Mouse (Mus musculus): ENCODE results near the gene Tmem92. TPM values are rescaled to one million over a fixed set of nuclear protein-coding genes. Genes with fewer than 3 reads are reported as not detected.
"Not testable (repeated sequence)": the region's sequence is repeated elsewhere in the genome, so short reads cannot be mapped to it uniquely, and the experiment has no call there.

Tmem92 gene
- polyA plus RNA-seq (2014; fragmentation: Nextera tagmentation; extraction: Ambion mirVana) = not detected in 2 replicates

GRCm38 (mm10) chr11:94782603-94783002, at the start of gene Tmem92:
TSS of gene Tmem92 (minus strand) at chr11:94782703.
- H3K4me1 ChIP-seq (ENCODE audit: control insufficient read depth, insufficient read depth, low read length) = no peaks in the 10 kb centered on the region
- no peak within 1 kb of the TSS for H3K27ac ChIP-seq (replicated peaks; ENCODE audit: low read depth, low read length)
- no peak for ATAC-seq (replicated peaks; ENCODE audit: insufficient number of reproducible peaks, low FRiP score, low TSS enrichment, low read depth)

DNA sequence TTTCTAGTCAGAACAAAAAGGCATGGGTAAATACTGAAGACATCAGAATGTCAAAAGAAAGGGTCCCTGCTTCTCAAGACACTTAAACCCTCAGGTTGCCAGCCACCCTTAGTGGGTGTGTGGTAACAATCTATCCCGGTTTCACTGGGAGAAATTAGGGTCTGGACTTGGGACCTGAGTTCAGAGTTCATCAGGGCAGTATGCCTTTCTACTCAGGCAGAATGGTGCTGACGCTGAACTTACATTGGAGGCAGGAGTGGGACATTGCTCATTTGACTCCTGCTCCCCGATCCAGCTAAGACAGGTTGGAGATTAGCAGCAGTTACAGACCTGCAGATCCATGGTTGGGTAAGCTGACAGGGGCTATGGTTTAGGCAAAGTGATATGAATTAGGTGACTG, 46.5 kb upstream of the Tmem92 start:
- no peak for ATAC-seq (replicated peaks; ENCODE audit: insufficient number of reproducible peaks, low FRiP score, low TSS enrichment, low read depth)

More at GRCm38 (mm10) chr11:94782603-94783002, at the start of gene Tmem92:
- no peak for DNase-seq (ENCODE audit: low spot score)
- Histone ChIP-seq H3K36me3 (replicated peaks; ENCODE audit: control insufficient read depth, insufficient read depth, low read depth, low read length) (no peaks in the 10 kb centered on the region), H3K9me3 (replicated peaks; ENCODE audit: control insufficient read depth, low read length) (no peaks in the 10 kb centered on the region), H3K27me3 (ENCODE audit: control insufficient read depth, insufficient read depth, low read length) (no peaks in the 10 kb centered on the region), H3K4me3 (ENCODE audit: low read depth, low read length) (no peak within 1 kb of the TSS), H3K4me2 (ENCODE audit: low read depth, low read length) (no peak within 1 kb of the TSS), H3K9ac (replicated peaks; ENCODE audit: low read length) (no peak within 1 kb of the TSS)

DNA sequence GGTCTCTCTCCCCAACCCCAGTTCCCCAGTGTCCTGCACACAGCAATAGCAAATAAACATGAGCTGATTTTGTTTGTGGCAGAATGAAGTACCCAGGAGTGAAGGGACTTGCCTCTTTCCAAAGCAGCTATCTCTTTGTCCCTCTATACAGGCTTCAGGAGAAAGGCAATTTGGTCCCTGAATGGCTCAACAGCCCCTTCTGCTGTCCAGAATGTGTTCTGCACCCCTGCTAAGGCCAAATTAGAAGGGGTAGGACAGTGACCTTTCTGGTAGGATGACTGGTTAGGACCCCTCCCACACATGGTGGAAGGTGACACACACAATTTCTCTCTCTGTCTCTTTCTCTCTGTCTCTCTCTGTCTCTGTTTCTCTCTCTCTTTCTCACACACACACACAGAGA, 36.9 kb upstream of the Tmem92 start:
- not testable (repeated sequence) for ATAC-seq (replicated peaks; ENCODE audit: insufficient number of reproducible peaks, low FRiP score, low TSS enrichment, low read depth); H3K36me3 ChIP-seq (replicated peaks; ENCODE audit: control insufficient read depth, insufficient read depth, low read depth, low read length); H3K9me3 ChIP-seq (replicated peaks; ENCODE audit: control insufficient read depth, low read length); H3K4me1 ChIP-seq (ENCODE audit: control insufficient read depth, insufficient read depth, low read length); DNase-seq (ENCODE audit: low spot score); H3K27me3 ChIP-seq (ENCODE audit: control insufficient read depth, insufficient read depth, low read length); H3K27ac ChIP-seq (replicated peaks; ENCODE audit: low read depth, low read length); H3K4me2 ChIP-seq (ENCODE audit: low read depth, low read length); H3K9ac ChIP-seq (replicated peaks; ENCODE audit: low read length); H3K4me3 ChIP-seq (ENCODE audit: low read depth, low read length)

More for the DNA sequence above, 46.5 kb upstream of the Tmem92 start:
- Histone ChIP-seq H3K27me3 (ENCODE audit: control insufficient read depth, insufficient read depth, low read length) (no peaks in the 10 kb centered on the region), H3K27ac (replicated peaks; ENCODE audit: low read depth, low read length) (no peak overlapping the region), H3K9ac (replicated peaks; ENCODE audit: low read length) (no peak overlapping the region), H3K4me3 (ENCODE audit: low read depth, low read length) (no peak overlapping the region), H3K9me3 (replicated peaks; ENCODE audit: control insufficient read depth, low read length) (no peaks in the 10 kb centered on the region), H3K4me2 (ENCODE audit: low read depth, low read length) (no peak overlapping the region), H3K4me1 (ENCODE audit: control insufficient read depth, insufficient read depth, low read length) (no peaks in the 10 kb centered on the region), H3K36me3 (replicated peaks; ENCODE audit: control insufficient read depth, insufficient read depth, low read depth, low read length) (no peaks in the 10 kb centered on the region)
- DNase-seq (ENCODE audit: low spot score) = no peak
- 70% methylated on average over 3 of the region's 3 CpGs for WGBS

DNA sequence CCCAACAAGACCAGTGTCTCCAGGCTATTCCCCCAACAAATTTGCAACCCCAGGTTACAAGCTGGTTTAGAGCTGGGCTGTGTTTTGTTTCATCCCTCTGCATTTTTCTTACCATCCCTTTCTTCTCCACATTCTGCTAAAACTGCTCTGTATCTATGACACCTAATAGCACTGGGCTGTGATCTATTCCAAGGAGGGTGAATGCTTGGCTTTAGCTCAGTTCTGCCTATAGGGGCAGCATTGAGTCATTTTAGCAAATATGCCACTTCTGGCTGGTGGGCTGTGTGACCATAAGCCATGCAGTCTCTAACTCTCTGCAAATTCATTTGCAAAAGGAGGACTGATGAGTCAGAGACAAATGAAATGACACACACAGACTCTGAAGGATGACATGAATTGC, 36.4 kb upstream of the Tmem92 start:
- ATAC-seq (replicated peaks; ENCODE audit: insufficient number of reproducible peaks, low FRiP score, low TSS enrichment, low read depth); H3K9ac ChIP-seq (replicated peaks; ENCODE audit: low read length); H3K27me3 ChIP-seq (ENCODE audit: control insufficient read depth, insufficient read depth, low read length); H3K4me3 ChIP-seq (ENCODE audit: low read depth, low read length); H3K27ac ChIP-seq (replicated peaks; ENCODE audit: low read depth, low read length); H3K4me1 ChIP-seq (ENCODE audit: control insufficient read depth, insufficient read depth, low read length); H3K4me2 ChIP-seq (ENCODE audit: low read depth, low read length); H3K36me3 ChIP-seq (replicated peaks; ENCODE audit: control insufficient read depth, insufficient read depth, low read depth, low read length); H3K9me3 ChIP-seq (replicated peaks; ENCODE audit: control insufficient read depth, low read length): not testable (repeated sequence)
- DNase-seq (ENCODE audit: low spot score) = peak; percentile 31

- not testable (repeated sequence) for H3K4me1 ChIP-seq (ENCODE audit: control insufficient read depth, insufficient read depth, low read length)
- 64% methylated on average over 3 of the region's 3 CpGs for WGBS
These were observed 29.0 kb upstream of the Tmem92 start for GRCm38 (mm10) chr11:94811537-94811936.

GRCm38 (mm10) chr11:94791700-94792099, 9.2 kb upstream of the Tmem92 start:
- no peak overlapping the region for H3K4me2 ChIP-seq (ENCODE audit: low read depth, low read length)
- DNase-seq (ENCODE audit: low spot score) = no peak
- no peaks in the 10 kb centered on the region for H3K27me3 ChIP-seq (ENCODE audit: control insufficient read depth, insufficient read depth, low read length)
- H3K36me3 ChIP-seq (replicated peaks; ENCODE audit: control insufficient read depth, insufficient read depth, low read depth, low read length) = no peaks in the 10 kb centered on the region
- ATAC-seq (replicated peaks; ENCODE audit: insufficient number of reproducible peaks, low FRiP score, low TSS enrichment, low read depth) = no peak
- H3K4me3 ChIP-seq (ENCODE audit: low read depth, low read length) = no peak overlapping the region
- H3K27ac ChIP-seq (replicated peaks; ENCODE audit: low read depth, low read length) = no peak overlapping the region
- no peaks in the 10 kb centered on the region for H3K9me3 ChIP-seq (replicated peaks; ENCODE audit: control insufficient read depth, low read length)
- no peak overlapping the region for H3K9ac ChIP-seq (replicated peaks; ENCODE audit: low read length)
- H3K4me1 ChIP-seq (ENCODE audit: control insufficient read depth, insufficient read depth, low read length) = no peaks in the 10 kb centered on the region

More at GRCm38 (mm10) chr11:94811537-94811936, 29.0 kb upstream of the Tmem92 start:
- H3K36me3 ChIP-seq (replicated peaks; ENCODE audit: control insufficient read depth, insufficient read depth, low read depth, low read length); H3K27me3 ChIP-seq (ENCODE audit: control insufficient read depth, insufficient read depth, low read length); H3K9me3 ChIP-seq (replicated peaks; ENCODE audit: control insufficient read depth, low read length); H3K4me3 ChIP-seq (ENCODE audit: low read depth, low read length); H3K27ac ChIP-seq (replicated peaks; ENCODE audit: low read depth, low read length); H3K4me2 ChIP-seq (ENCODE audit: low read depth, low read length); ATAC-seq (replicated peaks; ENCODE audit: insufficient number of reproducible peaks, low FRiP score, low TSS enrichment, low read depth); DNase-seq (ENCODE audit: low spot score); H3K9ac ChIP-seq (replicated peaks; ENCODE audit: low read length): not testable (repeated sequence)

GRCm38 (mm10) chr11:94785247-94785646, 2.7 kb upstream of the Tmem92 start:
- no peaks in the 10 kb centered on the region for H3K4me1 ChIP-seq (ENCODE audit: control insufficient read depth, insufficient read depth, low read length)
- no peaks in the 10 kb centered on the region for H3K27me3 ChIP-seq (ENCODE audit: control insufficient read depth, insufficient read depth, low read length)
- no peak overlapping the region for H3K4me2 ChIP-seq (ENCODE audit: low read depth, low read length)
- ATAC-seq (replicated peaks; ENCODE audit: insufficient number of reproducible peaks, low FRiP score, low TSS enrichment, low read depth) = no peak
- no peak overlapping the region for H3K27ac ChIP-seq (replicated peaks; ENCODE audit: low read depth, low read length)
- no peaks in the 10 kb centered on the region for H3K36me3 ChIP-seq (replicated peaks; ENCODE audit: control insufficient read depth, insufficient read depth, low read depth, low read length)
- H3K4me3 ChIP-seq (ENCODE audit: low read depth, low read length) = no peak overlapping the region
- H3K9ac ChIP-seq (replicated peaks; ENCODE audit: low read length) = no peak overlapping the region
- no peaks in the 10 kb centered on the region for H3K9me3 ChIP-seq (replicated peaks; ENCODE audit: control insufficient read depth, low read length)
- 9% methylated on average over 2 of the region's 2 CpGs for WGBS
- DNase-seq (ENCODE audit: low spot score) = peak; percentile 79

- H3K4me2 ChIP-seq (ENCODE audit: low read depth, low read length) = no peak overlapping the region
- DNase-seq (ENCODE audit: low spot score) (no peak), ATAC-seq (replicated peaks; ENCODE audit: insufficient number of reproducible peaks, low FRiP score, low TSS enrichment, low read depth) (no peak)
- no peak overlapping the region for H3K4me3 ChIP-seq (ENCODE audit: low read depth, low read length)
- H3K27me3 ChIP-seq (ENCODE audit: control insufficient read depth, insufficient read depth, low read length) = no peaks in the 10 kb centered on the region
- no peak overlapping the region for H3K9ac ChIP-seq (replicated peaks; ENCODE audit: low read length)
- no peaks in the 10 kb centered on the region for H3K4me1 ChIP-seq (ENCODE audit: control insufficient read depth, insufficient read depth, low read length)
- WGBS = 84% methylated on average over 5 of the region's 5 CpGs
- no peaks in the 10 kb centered on the region for H3K36me3 ChIP-seq (replicated peaks; ENCODE audit: control insufficient read depth, insufficient read depth, low read depth, low read length)
- H3K9me3 ChIP-seq (replicated peaks; ENCODE audit: control insufficient read depth, low read length) = no peaks in the 10 kb centered on the region
- no peak overlapping the region for H3K27ac ChIP-seq (replicated peaks; ENCODE audit: low read depth, low read length)
These were observed 7.5 kb downstream of the Tmem92 start for GRCm38 (mm10) chr11:94774887-94775497.

Measured in embryonic facial prominence, embryonic 11.5 days (tissue).